ENCODE assay signal across 20 mouse cellular contexts in genomic region chr1:133270336-133270735, GRCm38 (mm10). TPM values are rescaled to one million over a fixed set of nuclear protein-coding genes. Genes with fewer than 3 reads are reported as not detected.
DNase-seq lines count a peak whose midpoint lies in the region; ATAC-seq and TF ChIP-seq lines count a peak whose summit lies in the region.
"Had no signal": no experiment of that assay in that cellular context is flagged by ENCODE, and none has a peak within 500 bp of the region (broad histone marks: within the 10 kb centered on the region; RNA-seq: fewer than 3 reads in every experiment).

No protein-coding gene starts in this region.

- whole genome bisulfite sequencing in heart, embryonic 13.5 days = 28% methylated on average over 6 of the region's 6 CpGs
- 43% methylated on average over 6 of the region's 6 CpGs for WGBS in heart, embryonic 11.5 days (ENCODE audit: insufficient replicate concordance)
- WGBS in midbrain, embryonic 13.5 days = 53% methylated on average over 6 of the region's 6 CpGs
- WGBS in midbrain, postnatal 0 days = 49% methylated on average over 6 of the region's 6 CpGs

- peaks cover 34% of the 10 kb centered on the region for H3K4me1 ChIP-seq in heart, embryonic 13.5 days
- peaks cover 24% of the 10 kb centered on the region for H3K4me1 ChIP-seq in heart, embryonic 11.5 days (ENCODE audit: control insufficient read depth, insufficient read depth, low read length)
- peaks cover 40% of the 10 kb centered on the region for H3K4me1 ChIP-seq in midbrain, embryonic 13.5 days (replicated peaks)
- H3K4me1 ChIP-seq in midbrain, postnatal 0 days (ENCODE audit: insufficient read depth, low read length) = no peaks in the 10 kb centered on the region

- H3K9me3 ChIP-seq in heart, embryonic 13.5 days = no peaks in the 10 kb centered on the region
- no peaks in the 10 kb centered on the region for H3K9me3 ChIP-seq in heart, embryonic 11.5 days (replicated peaks; ENCODE audit: control insufficient read depth, low read length)
- no peaks in the 10 kb centered on the region for H3K9me3 ChIP-seq in midbrain, embryonic 13.5 days
- no peaks in the 10 kb centered on the region for H3K9me3 ChIP-seq in midbrain, postnatal 0 days (ENCODE audit: low read length)
- H3K9me3 ChIP-seq: liver, embryonic 15.5 days had no signal

- DNase-seq in adrenal gland, adult (ENCODE audit: inconsistent age in 2 of 2, low spot score in 1 of 2) = peak; percentile 61 to 73
- no peak for DNase-seq in adrenal gland, adult 18-20 months (ENCODE audit: low spot score in 2 of 2)
- no peak for DNase-seq in midbrain, postnatal 0 days (ENCODE audit: low spot score)
- DNase-seq in yolk sac, embryonic 10.5 days (ENCODE audit: low spot score) = peak; percentile 86
- DNase-seq in frontal cortex, postnatal 10 days (ENCODE audit: low spot score in 2 of 2) = no peak
- DNase-seq: gastrocnemius, postnatal 10 days; heart, adult 2 months; heart, postnatal 36 days; left cerebral cortex, postnatal 4 days had no signal

- no peak overlapping the region for H3K9ac ChIP-seq in heart, embryonic 13.5 days
- no peak overlapping the region for H3K9ac ChIP-seq in heart, embryonic 11.5 days (ENCODE audit: low read depth, low read length)
- no peak overlapping the region for H3K9ac ChIP-seq in midbrain, embryonic 13.5 days (replicated peaks)
- no peak overlapping the region for H3K9ac ChIP-seq in midbrain, postnatal 0 days (replicated peaks; ENCODE audit: low read length, poor library complexity, severe bottlenecking)
- H3K9ac ChIP-seq: liver, embryonic 15.5 days had no signal

- H3K4me3 ChIP-seq in heart, embryonic 13.5 days = no peak overlapping the region
- no peak overlapping the region for H3K4me3 ChIP-seq in heart, embryonic 11.5 days (ENCODE audit: low read depth, low read length)
- H3K4me3 ChIP-seq in midbrain, embryonic 13.5 days (replicated peaks) = no peak overlapping the region
- H3K4me3 ChIP-seq in midbrain, postnatal 0 days (ENCODE audit: low read depth, low read length) = no peak overlapping the region
- H3K4me3 ChIP-seq: heart, adult 2 months; layer of hippocampus, adult 2 months; liver, embryonic 15.5 days had no signal

- H3K27ac ChIP-seq in heart, embryonic 13.5 days (replicated peaks) = peak overlapping the region; percentile 48; the same call in 1 of the 2 replicates
- no peak overlapping the region for H3K27ac ChIP-seq in heart, embryonic 11.5 days (ENCODE audit: low read depth, low read length)
- H3K27ac ChIP-seq in midbrain, embryonic 13.5 days = 0 out of 2 replicates have a peak overlapping the region, but pooled peaks have one; percentile 37
- H3K27ac ChIP-seq in midbrain, postnatal 0 days (ENCODE audit: low read depth, low read length) = no peak overlapping the region
- H3K27ac ChIP-seq: heart, adult 2 months; kidney, postnatal 0 days; layer of hippocampus, adult 2 months; liver, embryonic 15.5 days; stomach, postnatal 0 days had no signal

- peaks cover 73% of the 10 kb centered on the region for H3K36me3 ChIP-seq in heart, embryonic 13.5 days
- 0 out of 2 replicates have a peak, but pooled peaks cover 5% of the 10 kb centered on the region for H3K36me3 ChIP-seq in heart, embryonic 11.5 days (ENCODE audit: control insufficient read depth, insufficient read depth, low read length)
- H3K36me3 ChIP-seq in midbrain, embryonic 13.5 days = peaks cover 82% of the 10 kb centered on the region
- peaks cover 48% of the 10 kb centered on the region for H3K36me3 ChIP-seq in midbrain, postnatal 0 days (ENCODE audit: insufficient read depth, low read length)

- no peaks in the 10 kb centered on the region for H3K27me3 ChIP-seq in heart, embryonic 13.5 days (replicated peaks)
- H3K27me3 ChIP-seq in heart, embryonic 11.5 days (ENCODE audit: control insufficient read depth, insufficient read depth, low read length) = no peaks in the 10 kb centered on the region
- no peaks in the 10 kb centered on the region for H3K27me3 ChIP-seq in midbrain, embryonic 13.5 days
- H3K27me3 ChIP-seq in midbrain, postnatal 0 days (ENCODE audit: insufficient read depth, low read length) = no peaks in the 10 kb centered on the region

- no peak for ATAC-seq in heart, embryonic 13.5 days (ENCODE audit: extremely low read depth, insufficient number of reproducible peaks, low FRiP score, low TSS enrichment)
- ATAC-seq in heart, embryonic 11.5 days (replicated peaks; ENCODE audit: insufficient number of reproducible peaks, low FRiP score, low TSS enrichment) = no peak
- no peak for ATAC-seq in midbrain, embryonic 13.5 days
- ATAC-seq in midbrain, postnatal 0 days (ENCODE audit: low FRiP score) = no peak
- ATAC-seq: hindbrain, embryonic 16.5 days; intestine, postnatal 0 days had no signal

- no peak for TF ChIP-seq CTCF in midbrain, postnatal 0 days (IDR thresholded peaks at IDR 0.05)

- no peak overlapping the region for H3K4me2 ChIP-seq in heart, embryonic 13.5 days
- no peak overlapping the region for H3K4me2 ChIP-seq in heart, embryonic 11.5 days
- no peak overlapping the region for H3K4me2 ChIP-seq in midbrain, embryonic 13.5 days (replicated peaks)
- H3K4me2 ChIP-seq in midbrain, postnatal 0 days (ENCODE audit: low read depth, low read length, poor library complexity, severe bottlenecking) = no peak overlapping the region
- H3K4me2 ChIP-seq: liver, embryonic 15.5 days had no signal

RNA-seq across cellular contexts. Expression of gene Golt1a, which starts 39.3 kb away (rescaled TPM):
- 1 to 10 TPM in 1 of 2 experiments, under 1 TPM in 1; 0.96 to 1.2 TPM for total RNA-seq in adrenal gland, adult 18-20 months (2021)
- 0.13 and 0.18 TPM in 2 replicates for polyA plus RNA-seq in heart, embryonic 13.5 days (2015; fragmentation: Nextera tagmentation; extraction: Ambion mirVana)
- polyA plus RNA-seq in heart, embryonic 11.5 days (2014; fragmentation: Nextera tagmentation; extraction: Ambion mirVana) = not detected in 2 replicates
- not detected in 2 replicates for polyA plus RNA-seq in midbrain, embryonic 13.5 days (2015; fragmentation: Nextera tagmentation; extraction: Ambion mirVana)
- total RNA-seq in midbrain, postnatal 0 days (2014; rRNA removed) = not detected in 2 replicates
- polyA plus RNA-seq in midbrain, postnatal 0 days (2015; fragmentation: Nextera tagmentation; extraction: Ambion mirVana) = not detected in 2 replicates
- total RNA-seq: gastrocnemius, postnatal 10 days; heart, adult 2 months; heart, postnatal 36 days; layer of hippocampus, adult 2 months had no signal
- polyA plus RNA-seq: embryonic facial prominence, embryonic 11.5 days; hindbrain, embryonic 16.5 days; neural tube, embryonic 11.5 days had no signal

RNA-seq across cellular contexts. Expression of gene Kiss1, which starts 51.3 kb away (rescaled TPM):
- not detected for total RNA-seq in adrenal gland, adult 18-20 months (2021)
- polyA plus RNA-seq in heart, embryonic 13.5 days (2015; fragmentation: Nextera tagmentation; extraction: Ambion mirVana) = 0.60 TPM in 1 of 2 replicates, not detected in the other
- not detected in 2 replicates for polyA plus RNA-seq in heart, embryonic 11.5 days (2014; fragmentation: Nextera tagmentation; extraction: Ambion mirVana)
- not detected in 2 replicates for polyA plus RNA-seq in midbrain, embryonic 13.5 days (2015; fragmentation: Nextera tagmentation; extraction: Ambion mirVana)
- not detected in 2 replicates for total RNA-seq in midbrain, postnatal 0 days (2014; rRNA removed)
- 0.47 and 2.6 TPM in 2 replicates for polyA plus RNA-seq in midbrain, postnatal 0 days (2015; fragmentation: Nextera tagmentation; extraction: Ambion mirVana)
- total RNA-seq: gastrocnemius, postnatal 10 days; heart, adult 2 months; heart, postnatal 36 days; layer of hippocampus, adult 2 months; left cerebral cortex, postnatal 4 days had no signal
- polyA plus RNA-seq: embryonic facial prominence, embryonic 11.5 days; heart, adult 2 months; hindbrain, embryonic 16.5 days; intestine, postnatal 0 days; kidney, postnatal 0 days; liver, embryonic 15.5 days; neural tube, embryonic 11.5 days; stomach, postnatal 0 days had no signal

Comparison
In these comparisons a context has a peak if more than half of its experiments do, and no peak if none do; other contexts are left out.
1. DNase-seq: peak in adrenal gland, adult (2 of 2) and yolk sac, embryonic 10.5 days (single experiment); none in adrenal gland, adult 18-20 months (0 of 2), midbrain, postnatal 0 days (single experiment) and frontal cortex, postnatal 10 days (0 of 2).
2. H3K27ac ChIP-seq: peak in heart, embryonic 13.5 days (single experiment) and midbrain, embryonic 13.5 days (single experiment); none in heart, embryonic 11.5 days (single experiment) and midbrain, postnatal 0 days (single experiment).